Mouse (Mus musculus) limb, embryonic 15.5 days (tissue): ENCODE data around the gene Dclk1. TPM values are rescaled to one million over a fixed set of nuclear protein-coding genes. Genes with fewer than 3 reads are reported as not detected.
A peak's percentile ranks its signal among the peaks of the same experiment; 100 is the strongest.

Source experiments
- ATAC-seq: fragments of 200-750 bp; cut with Nextera tagmentation; 2 replicates; pipeline ENCODE4 v1.8.0; 2017; ENCODE audit warnings: low read depth, moderate TSS enrichment; ENCODE audit not compliant: insufficient number of reproducible peaks, low FRiP score, low TSS enrichment
- H3K27ac ChIP-seq: fragments of 300-500 bp; sonication (generic); 2 replicates; pipeline ENCODE4 v1.5.1; 2015; ENCODE audit warnings: moderate library complexity, mild to moderate bottlenecking, inconsistent platforms
- H3K27me3 ChIP-seq: fragments of 300-500 bp; sonication (generic); 2 replicates; pipeline ENCODE4 v1.6.1; 2015; ENCODE audit warnings: inconsistent platforms
- H3K36me3 ChIP-seq: fragments of 300-500 bp; sonication (generic); 2 replicates; pipeline ENCODE4 v1.6.1; 2015; ENCODE audit warnings: inconsistent platforms
- H3K4me1 ChIP-seq: fragments of 300-500 bp; sonication (generic); 2 replicates; pipeline ENCODE4 v1.6.1; 2015; ENCODE audit warnings: inconsistent platforms
- H3K4me2 ChIP-seq: fragments of 300-500 bp; sonication (generic); 2 replicates; pipeline ENCODE4 v1.6.1; 2015; ENCODE audit warnings: mild to moderate bottlenecking, inconsistent platforms
- H3K4me3 ChIP-seq: fragments of 300-500 bp; sonication (generic); 2 replicates; pipeline ENCODE4 v1.5.1; 2015; ENCODE audit warnings: mild to moderate bottlenecking, inconsistent platforms
- H3K9ac ChIP-seq: fragments of 300-500 bp; sonication (generic); 2 replicates; pipeline ENCODE4 v1.6.1; 2015; ENCODE audit warnings: inconsistent platforms
- H3K9me3 ChIP-seq: fragments of 300-500 bp; sonication (generic); 2 replicates; pipeline ENCODE4 v1.6.1; 2016; ENCODE audit warnings: inconsistent platforms
- WGBS: fragments of 180-500 bp; shearing (Covaris S2); methylation state at CpG from one replicate; pipeline ENCODE4 v1.1.7; 2015; 5-methylcytosine and 5-hydroxymethylcytosine counted together
- polyA plus RNA-seq: library from polyadenylated mRNA; unstranded; fragments of >200 nt; fragmentation: Nextera tagmentation; extraction: Ambion mirVana; gene quantifications from 2 replicates; pipeline ENCODE4 v1.2.1, GENCODE M21; 2015

Dclk1 gene
- polyA plus RNA-seq, 1 experiment from 2014 or later: 70.1 TPM

DNA sequence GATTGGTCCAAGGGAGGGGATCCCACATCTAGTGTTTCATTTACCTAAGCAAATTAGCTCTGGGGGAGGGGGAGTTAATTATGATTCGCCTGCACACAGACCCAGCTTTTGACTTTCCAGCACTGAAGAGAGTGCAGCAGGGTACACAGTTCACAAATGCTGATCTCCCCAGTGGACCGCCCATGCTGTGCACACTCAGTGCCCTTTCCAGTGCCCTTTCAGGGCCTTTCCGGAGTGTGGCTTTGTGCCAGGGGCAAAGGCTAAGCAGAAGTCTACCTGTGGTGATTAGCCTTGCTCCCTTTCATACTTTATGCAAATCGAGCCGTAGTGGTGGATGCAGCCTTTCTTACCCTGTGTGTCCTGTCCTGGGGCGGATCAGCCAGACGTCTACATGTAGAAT is 281.1 kb downstream of the Dclk1 start:
- Histone ChIP-seq H3K36me3 (no peaks in the 10 kb centered on the region), H3K27ac (no peak overlapping the region), H3K4me1 (peaks cover 19% of the 10 kb centered on the region), H3K9me3 (no peaks in the 10 kb centered on the region), H3K4me2 (no peak overlapping the region), H3K9ac (no peak overlapping the region), H3K4me3 (no peak overlapping the region), H3K27me3 (no peaks in the 10 kb centered on the region)
- WGBS: 56% methylated on average over 7 of the region's 7 CpGs
- ATAC-seq: no peak

- Histone ChIP-seq H3K9ac (no peak overlapping the region), H3K27me3 (no peaks in the 10 kb centered on the region), H3K9me3 (no peaks in the 10 kb centered on the region), H3K36me3 (no peaks in the 10 kb centered on the region), H3K4me1 (peaks cover 19% of the 10 kb centered on the region), H3K4me3 (no peak overlapping the region), H3K27ac (0 out of 2 replicates have a peak overlapping the region, but pooled peaks have one; percentile 40), H3K4me2 (no peak overlapping the region)
- ATAC-seq: no peak
- WGBS: 31% methylated on average over 16 of the region's 16 CpGs
Observed at GRCm38 (mm10) chr3:55523735-55524477, 281.7 kb downstream of the Dclk1 start.

GRCm38 (mm10) chr3:55524491-55525195 is 282.5 kb downstream of the Dclk1 start:
- H3K4me1 ChIP-seq: peaks cover 19% of the 10 kb centered on the region
- ATAC-seq: peak; percentile 42; the same call in 1 of the 2 replicates
- no peak overlapping the region for H3K9ac ChIP-seq
- H3K4me3 ChIP-seq: no peak overlapping the region
- no peak overlapping the region for H3K4me2 ChIP-seq
- no peaks in the 10 kb centered on the region for H3K27me3 ChIP-seq
- H3K36me3 ChIP-seq: no peaks in the 10 kb centered on the region
- H3K27ac ChIP-seq: peak overlapping the region; percentile 40; the same call in 1 of the 2 replicates
- H3K9me3 ChIP-seq: no peaks in the 10 kb centered on the region
- WGBS: 41% methylated on average over 9 of the region's 9 CpGs

DNA sequence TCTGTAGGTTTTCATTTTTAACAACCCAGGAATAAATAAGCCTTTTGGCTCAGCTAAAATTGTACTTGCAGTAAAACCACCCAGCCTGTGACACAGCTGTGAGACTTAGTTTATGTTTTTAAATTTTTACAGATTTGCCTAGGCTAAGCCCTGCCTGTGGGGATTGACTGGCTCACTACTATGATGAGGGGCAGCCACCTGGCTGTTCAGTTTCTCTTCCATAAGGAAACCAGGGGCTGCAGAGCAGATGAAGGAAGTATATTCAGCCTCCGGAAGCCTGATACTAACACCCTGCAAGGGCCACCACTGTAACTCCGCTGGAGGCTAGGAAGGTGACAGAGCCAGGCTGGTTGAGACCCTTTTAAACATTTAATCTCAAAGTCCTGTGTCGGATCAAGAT is 284.3 kb downstream of the Dclk1 start:
- no peak overlapping the region for H3K9ac ChIP-seq
- no peaks in the 10 kb centered on the region for H3K27me3 ChIP-seq
- no peak for ATAC-seq
- H3K9me3 ChIP-seq: no peaks in the 10 kb centered on the region
- H3K4me1 ChIP-seq: peaks cover 30% of the 10 kb centered on the region
- no peak overlapping the region for H3K4me3 ChIP-seq
- WGBS: 56% methylated on average over 3 of the region's 3 CpGs
- H3K36me3 ChIP-seq: no peaks in the 10 kb centered on the region
- H3K27ac ChIP-seq: no peak overlapping the region
- no peak overlapping the region for H3K4me2 ChIP-seq

DNA sequence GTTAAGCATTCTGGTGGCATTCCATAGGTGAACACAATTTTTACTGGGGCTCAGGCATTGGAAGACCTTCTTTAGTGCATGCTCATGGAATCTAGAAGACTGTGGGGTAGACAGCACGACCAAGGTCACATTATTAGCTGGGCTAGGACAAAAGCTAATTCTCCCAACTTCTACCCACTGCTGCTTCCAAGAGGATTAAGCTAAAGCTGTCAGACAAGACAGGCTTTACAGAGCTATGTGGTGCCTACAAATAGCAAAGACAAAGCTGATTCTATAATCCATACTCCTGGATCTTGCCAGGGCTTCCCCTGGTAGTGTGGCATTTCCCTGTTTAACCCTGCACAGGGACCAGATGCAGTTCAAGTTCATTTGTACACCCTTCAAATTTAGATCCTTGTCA is 285.4 kb downstream of the Dclk1 start:
- no peaks in the 10 kb centered on the region for H3K27me3 ChIP-seq
- H3K4me1 ChIP-seq: peaks cover 41% of the 10 kb centered on the region
- no peak for ATAC-seq
- H3K9ac ChIP-seq: no peak overlapping the region
- H3K36me3 ChIP-seq: no peaks in the 10 kb centered on the region
- H3K27ac ChIP-seq: no peak overlapping the region
- no peak overlapping the region for H3K4me2 ChIP-seq
- H3K9me3 ChIP-seq: no peaks in the 10 kb centered on the region
- H3K4me3 ChIP-seq: no peak overlapping the region
- 66% methylated on average over 1 of the region's 1 CpGs for WGBS

DNA sequence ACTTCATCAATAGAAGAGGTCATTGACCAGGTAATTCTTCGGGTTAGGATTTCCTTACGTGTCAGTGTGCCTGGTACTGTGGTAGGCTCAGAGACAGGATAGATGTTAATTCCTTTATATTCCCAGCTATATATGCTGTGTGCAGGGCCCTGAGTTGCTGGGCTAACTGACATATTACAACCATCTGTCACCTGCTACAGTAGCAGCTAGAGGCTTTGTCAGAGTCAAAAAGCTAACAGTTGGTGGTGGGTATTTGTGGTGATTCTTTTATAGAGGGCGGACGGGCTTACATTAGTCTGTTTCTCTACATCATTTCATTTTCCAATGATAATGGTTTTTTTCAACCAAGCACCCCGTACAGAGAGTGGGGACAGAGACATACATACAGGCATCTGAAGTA is 285.8 kb downstream of the Dclk1 start:
- H3K4me1 ChIP-seq: peaks cover 44% of the 10 kb centered on the region
- 89% methylated on average over 5 of the region's 5 CpGs for WGBS
- no peak overlapping the region for H3K4me3 ChIP-seq

DNA sequence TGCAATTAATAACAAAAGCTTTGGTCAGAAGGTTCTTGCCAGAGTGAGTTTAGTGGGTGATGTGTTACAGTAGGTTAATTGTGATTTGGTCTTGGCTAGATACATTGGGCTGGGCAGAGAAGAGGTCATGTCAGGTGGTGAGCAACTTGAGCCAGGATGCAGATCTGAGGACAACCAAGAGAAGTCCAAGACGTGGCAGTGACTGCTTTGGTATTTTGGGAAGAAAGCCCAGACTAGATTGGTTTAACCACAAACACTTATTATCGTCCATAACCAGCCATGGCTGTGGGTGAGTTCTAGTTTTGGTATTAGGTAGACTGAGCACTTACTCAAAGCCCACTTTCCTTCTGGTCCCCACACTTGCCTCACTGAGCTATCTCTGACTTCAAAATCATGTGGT is 287.2 kb downstream of the Dclk1 start:
- Histone ChIP-seq H3K27ac (no peak overlapping the region), H3K9me3 (no peaks in the 10 kb centered on the region), H3K36me3 (no peaks in the 10 kb centered on the region), H3K9ac (no peak overlapping the region), H3K4me3 (no peak overlapping the region), H3K4me2 (no peak overlapping the region), H3K4me1 (peaks cover 44% of the 10 kb centered on the region), H3K27me3 (no peaks in the 10 kb centered on the region)
- ATAC-seq: no peak
- 66% methylated on average over 2 of the region's 2 CpGs for WGBS

More for the DNA sequence above, 285.8 kb downstream of the Dclk1 start:
- H3K27ac ChIP-seq: no peak overlapping the region
- H3K36me3 ChIP-seq: no peaks in the 10 kb centered on the region
- ATAC-seq: no peak
- H3K9ac ChIP-seq: no peak overlapping the region
- H3K9me3 ChIP-seq: no peaks in the 10 kb centered on the region
- H3K27me3 ChIP-seq: no peaks in the 10 kb centered on the region
- H3K4me2 ChIP-seq: no peak overlapping the region

DNA sequence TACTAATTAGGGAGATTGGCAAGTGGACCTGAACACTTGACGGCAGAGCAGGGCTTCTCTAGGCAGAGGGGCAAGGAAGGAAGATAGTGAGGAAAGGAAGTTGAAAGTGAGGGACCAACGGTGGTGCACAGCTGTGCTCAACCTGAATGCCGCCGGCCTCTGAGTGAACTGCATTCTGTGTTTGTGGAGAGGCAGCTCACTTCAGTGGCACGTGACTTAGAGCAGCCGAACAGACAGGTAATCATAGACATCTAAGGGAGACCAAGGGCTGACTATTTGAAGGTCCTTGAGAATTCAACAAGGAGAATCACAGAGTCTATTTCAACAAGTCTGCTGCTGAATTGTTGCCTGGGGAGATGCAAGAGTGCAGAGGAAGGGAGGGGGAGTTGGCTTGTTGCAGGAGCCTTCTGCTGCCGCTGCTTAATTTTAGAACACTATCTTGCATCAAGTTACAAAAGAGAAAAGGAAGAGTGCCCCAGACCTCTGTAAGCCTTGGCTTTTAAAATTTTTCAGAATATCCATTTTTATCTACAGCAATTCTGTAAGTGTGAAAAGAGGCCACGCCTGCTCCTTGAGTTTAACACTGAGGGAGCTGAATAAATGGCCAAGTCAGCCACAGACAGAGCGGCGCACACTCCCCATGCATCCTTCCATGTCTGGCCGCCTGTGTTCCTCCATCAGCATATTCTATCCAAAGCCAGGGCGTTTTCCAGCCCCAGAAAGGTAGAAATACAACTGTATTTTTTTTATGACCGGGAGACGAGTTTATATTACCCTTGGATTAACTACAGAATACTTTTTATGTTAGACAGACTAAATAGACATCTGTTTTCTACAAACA is 289.3 kb downstream of the Dclk1 start:
- Histone ChIP-seq H3K27ac (peak overlapping the region; percentile 79), H3K4me3 (no peak overlapping the region), H3K4me2 (peak overlapping the region; percentile 19; the same call in 1 of the 2 replicates), H3K9ac (no peak overlapping the region), H3K4me1 (peaks cover 49% of the 10 kb centered on the region), H3K27me3 (no peaks in the 10 kb centered on the region), H3K36me3 (no peaks in the 10 kb centered on the region), H3K9me3 (no peaks in the 10 kb centered on the region)
- WGBS: 23% methylated on average over 14 of the region's 14 CpGs
- peak; percentile 76; the same call in 1 of the 2 replicates for ATAC-seq

DNA sequence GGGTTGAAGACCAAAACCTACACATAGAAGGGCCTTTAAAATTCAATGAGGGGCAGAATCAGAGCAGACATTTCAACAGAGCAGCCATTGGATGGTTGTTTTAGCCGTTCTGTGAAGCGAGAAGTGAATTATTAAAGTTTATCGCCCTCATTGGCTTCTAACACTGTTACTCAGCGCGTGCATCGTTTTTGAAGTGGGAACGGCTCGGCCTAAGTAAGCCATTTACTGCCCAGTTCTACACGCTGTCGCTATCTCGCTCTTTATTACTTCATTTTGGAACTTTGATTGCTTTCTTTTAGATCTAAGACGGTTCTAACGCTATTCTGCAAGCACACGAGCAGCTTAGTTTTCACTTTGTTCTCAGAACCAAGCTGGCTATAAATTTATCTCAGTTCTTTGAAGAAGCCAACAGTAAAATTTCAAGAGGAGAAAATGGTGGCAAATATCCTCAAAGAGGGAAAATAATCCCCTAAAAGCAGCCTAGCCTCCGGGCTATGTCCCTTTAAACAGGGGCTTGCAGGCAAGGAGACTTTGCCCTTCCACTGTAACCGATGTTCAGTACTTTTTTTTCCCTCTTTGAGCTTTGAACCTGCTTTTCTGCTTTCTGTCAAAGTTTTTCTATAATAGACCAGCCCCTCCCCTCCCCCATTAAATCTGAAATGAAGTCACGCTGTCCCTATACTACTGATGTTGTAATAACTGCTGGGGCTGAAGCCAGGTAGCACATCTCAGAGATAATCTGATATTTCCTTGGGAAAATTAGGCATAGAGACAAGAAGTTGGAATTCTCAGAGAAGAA is 290.2 kb downstream of the Dclk1 start:
- Histone ChIP-seq H3K27ac (peak overlapping the region; percentile 79), H3K4me3 (0 out of 2 replicates have a peak overlapping the region, but pooled peaks have one; percentile 5), H3K9ac (no peak overlapping the region), H3K4me1 (peaks cover 57% of the 10 kb centered on the region), H3K36me3 (no peaks in the 10 kb centered on the region), H3K9me3 (no peaks in the 10 kb centered on the region), H3K27me3 (no peaks in the 10 kb centered on the region), H3K4me2 (peak overlapping the region; percentile 19)
- ATAC-seq: no peak
- WGBS: 26% methylated on average over 17 of the region's 17 CpGs

- Histone ChIP-seq H3K4me1 (peaks cover 67% of the 10 kb centered on the region), H3K4me2 (no peak overlapping the region), H3K27me3 (no peaks in the 10 kb centered on the region), H3K27ac (no peak overlapping the region), H3K36me3 (no peaks in the 10 kb centered on the region), H3K9me3 (no peaks in the 10 kb centered on the region), H3K4me3 (no peak overlapping the region), H3K9ac (no peak overlapping the region)
- 59% methylated on average over 9 of the region's 9 CpGs for WGBS
- no peak for ATAC-seq
Observed at GRCm38 (mm10) chr3:55535591-55536200, 293.5 kb downstream of the Dclk1 start.

DNA sequence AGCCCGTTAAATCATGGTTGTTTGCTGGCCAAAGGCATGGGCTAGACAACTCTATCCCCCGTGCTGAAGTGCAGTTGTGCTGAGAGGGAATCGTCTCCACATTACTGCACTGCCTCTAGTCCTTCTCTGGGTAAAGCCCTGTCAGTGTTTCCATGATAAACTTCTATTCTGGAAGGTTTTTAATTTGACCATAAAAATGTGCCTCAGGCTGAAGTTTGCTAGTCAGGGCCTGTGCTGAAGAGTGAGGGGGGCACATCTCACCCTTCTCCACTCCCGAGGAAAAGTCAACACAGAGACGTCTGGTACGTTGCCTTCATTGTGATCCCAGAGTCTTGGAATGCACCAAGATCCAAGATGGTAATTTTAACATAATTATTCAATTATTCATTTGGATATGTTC is 294.7 kb downstream of the Dclk1 start:
- peaks cover 55% of the 10 kb centered on the region for H3K4me1 ChIP-seq
- H3K27ac ChIP-seq: peak overlapping the region; percentile 43; the same call in 1 of the 2 replicates
- no peak overlapping the region for H3K4me2 ChIP-seq
- 22% methylated on average over 6 of the region's 6 CpGs for WGBS
- H3K9me3 ChIP-seq: no peaks in the 10 kb centered on the region
- no peak overlapping the region for H3K4me3 ChIP-seq
- no peaks in the 10 kb centered on the region for H3K36me3 ChIP-seq
- ATAC-seq: peak; percentile 49; the same call in 1 of the 2 replicates
- H3K27me3 ChIP-seq: no peaks in the 10 kb centered on the region
- no peak overlapping the region for H3K9ac ChIP-seq
